Mouse (Mus musculus) liver, embryonic 13.5 days (tissue): ENCODE results near the gene Ppp1r7. TPM values are rescaled to one million over a fixed set of nuclear protein-coding genes. Genes with fewer than 3 reads are reported as not detected.
"Not testable (repeated sequence)": the region's sequence is repeated elsewhere in the genome, so short reads cannot be mapped to it uniquely, and the experiment has no call there.

Experiments
- ATAC-seq: fragments of 200-750 bp; cut with Nextera tagmentation; 2 replicates; pipeline ENCODE4 v1.8.0; 2017; ENCODE audit warnings: low read depth, mild to moderate bottlenecking, moderate number of reproducible peaks, moderate library complexity
- DNase-seq: peaks from one replicate; pipeline ENCODE4 v3.0.0; 2022
- H3K27ac ChIP-seq: fragments of 300-500 bp; sonication (generic); 2 replicates; pipeline ENCODE4 v1.5.1; 2015; ENCODE audit warnings: moderate library complexity, mild to moderate bottlenecking, inconsistent platforms
- H3K27me3 ChIP-seq: fragments of 300-500 bp; sonication (generic); 2 replicates; pipeline ENCODE4 v1.6.1; 2015; ENCODE audit warnings: mild to moderate bottlenecking, inconsistent platforms
- H3K36me3 ChIP-seq: fragments of 300-500 bp; sonication (generic); 2 replicates; pipeline ENCODE4 v1.6.1; 2015; ENCODE audit warnings: mild to moderate bottlenecking, inconsistent platforms
- H3K4me1 ChIP-seq: fragments of 300-500 bp; sonication (generic); replicated peaks from 2 replicates; pipeline ENCODE4 v1.6.1; 2015; ENCODE audit warnings: inconsistent platforms
- H3K4me2 ChIP-seq: fragments of 300-500 bp; sonication (generic); 2 replicates; pipeline ENCODE4 v1.6.1; 2015; ENCODE audit warnings: inconsistent platforms, mild to moderate bottlenecking, moderate library complexity
- H3K4me3 ChIP-seq: fragments of 300-500 bp; sonication (generic); replicated peaks from 2 replicates; pipeline ENCODE4 v1.5.1; 2015; ENCODE audit warnings: mild to moderate bottlenecking, inconsistent platforms
- H3K9ac ChIP-seq: fragments of 300-500 bp; sonication (generic); 2 replicates; pipeline ENCODE4 v1.6.1; 2015; ENCODE audit warnings: mild to moderate bottlenecking, inconsistent platforms
- H3K9me3 ChIP-seq: fragments of 300-500 bp; sonication (generic); replicated peaks from 2 replicates; pipeline ENCODE4 v1.6.1; 2016; ENCODE audit warnings: inconsistent platforms
- WGBS: fragments of 180-500 bp; shearing (Covaris S2); methylation state at CpG from one replicate; pipeline ENCODE4 v1.1.7; 2015; ENCODE audit not compliant: insufficient replicate concordance; 5-methylcytosine and 5-hydroxymethylcytosine counted together
- polyA plus RNA-seq: library from polyadenylated mRNA; unstranded; fragments of >200 nt; fragmentation: Nextera tagmentation; extraction: Ambion mirVana; gene quantifications from 2 replicates; pipeline ENCODE4 v1.2.1, GENCODE M21; 2015

The Ppp1r7 gene
- polyA plus RNA-seq: 46.3 and 65.5 TPM in 2 replicates

GRCm38 (mm10) chr1:93342648-93343503 is at the start of gene Ppp1r7, which contains the start of gene Pask:
Gene Ppp1r7 (plus strand): TSS chr1:93342854.
Gene Pask (minus strand): TSS chr1:93343482.
- peak within 1 kb of the TSS; percentile 92 for H3K9ac ChIP-seq

GRCm38 (mm10) chr1:93294491-93294890 is 48.2 kb upstream of the Ppp1r7 start:
- not testable (repeated sequence) for H3K4me3 ChIP-seq, H3K9me3 ChIP-seq, H3K4me2 ChIP-seq, H3K27ac ChIP-seq, ATAC-seq, H3K9ac ChIP-seq, H3K27me3 ChIP-seq, H3K4me1 ChIP-seq, DNase-seq
- H3K36me3 ChIP-seq: peaks cover 33% of the 10 kb centered on the region
- 62% methylated on average over 3 of the region's 3 CpGs for WGBS

More at GRCm38 (mm10) chr1:93342648-93343503, at the start of gene Ppp1r7, which contains the start of gene Pask:
- H3K9me3 ChIP-seq: no peaks in the 10 kb centered on the region
- DNase-seq: peak; percentile 93
- peaks cover 38% of the 10 kb centered on the region for H3K4me1 ChIP-seq
- peak within 1 kb of the TSS; percentile 87 for H3K27ac ChIP-seq
- H3K4me3 ChIP-seq: peak within 1 kb of the TSS; percentile 97
- under 1% methylated on average over 63 of the region's 63 CpGs for WGBS
- H3K36me3 ChIP-seq: peaks cover 26% of the 10 kb centered on the region
- H3K4me2 ChIP-seq: peak within 1 kb of the TSS; percentile 90
- H3K27me3 ChIP-seq: no peaks in the 10 kb centered on the region
- peak; percentile 90 for ATAC-seq

- H3K27me3 ChIP-seq: no peaks in the 10 kb centered on the region
- no peak overlapping the region for H3K4me2 ChIP-seq
- WGBS: 74% methylated on average over 4 of the region's 4 CpGs
- no peaks in the 10 kb centered on the region for H3K9me3 ChIP-seq
- DNase-seq (no peak), ATAC-seq (no peak)
- no peak overlapping the region for H3K27ac ChIP-seq
- H3K9ac ChIP-seq: no peak overlapping the region
- no peak overlapping the region for H3K4me3 ChIP-seq
- H3K36me3 ChIP-seq: peaks cover 81% of the 10 kb centered on the region
- H3K4me1 ChIP-seq: peaks cover 7% of the 10 kb centered on the region
Observed at GRCm38 (mm10) chr1:93299791-93300190, 42.9 kb upstream of the Ppp1r7 start.

GRCm38 (mm10) chr1:93300578-93300977 is 42.1 kb upstream of the Ppp1r7 start:
- Histone ChIP-seq H3K36me3 (peaks cover 79% of the 10 kb centered on the region), H3K4me1 (peaks cover 14% of the 10 kb centered on the region), H3K9me3 (no peaks in the 10 kb centered on the region), H3K4me3 (no peak overlapping the region), H3K9ac (no peak overlapping the region), H3K27me3 (no peaks in the 10 kb centered on the region), H3K4me2 (no peak overlapping the region), H3K27ac (no peak overlapping the region)
- WGBS: 80% methylated on average over 3 of the region's 3 CpGs
- DNase-seq: no peak
- no peak for ATAC-seq

- ATAC-seq (peak; percentile 94), DNase-seq (peak; percentile 65)
- 7% methylated on average over 36 of the region's 36 CpGs for WGBS
- Histone ChIP-seq H3K27me3 (no peaks in the 10 kb centered on the region), H3K9ac (peak within 1 kb of the TSS; percentile 86), H3K4me3 (peak within 1 kb of the TSS; percentile 85), H3K4me2 (peak within 1 kb of the TSS; percentile 83), H3K36me3 (peaks cover 46% of the 10 kb centered on the region), H3K27ac (peak within 1 kb of the TSS; percentile 39; the same call in 1 of the 2 replicates), H3K4me1 (peaks cover 14% of the 10 kb centered on the region), H3K9me3 (no peaks in the 10 kb centered on the region)
Observed at GRCm38 (mm10) chr1:93305581-93306337, 36.9 kb upstream of the Ppp1r7 start, which contains the start of gene Mterf4. Gene Mterf4 (minus strand): TSS chr1:93305915.

- Histone ChIP-seq H3K27ac (no peak overlapping the region), H3K9me3 (no peaks in the 10 kb centered on the region), H3K27me3 (no peaks in the 10 kb centered on the region), H3K4me3 (no peak overlapping the region), H3K9ac (no peak overlapping the region), H3K36me3 (peaks cover 89% of the 10 kb centered on the region), H3K4me2 (no peak overlapping the region), H3K4me1 (no peaks in the 10 kb centered on the region)
- ATAC-seq (no peak), DNase-seq (no peak)
- WGBS: 79% methylated on average over 6 of the region's 6 CpGs
Observed at GRCm38 (mm10) chr1:93323973-93324372, 18.7 kb upstream of the Ppp1r7 start.

GRCm38 (mm10) chr1:93326446-93326845 is 16.2 kb upstream of the Ppp1r7 start:
- Histone ChIP-seq H3K9ac (no peak overlapping the region), H3K27ac (no peak overlapping the region), H3K4me1 (no peaks in the 10 kb centered on the region), H3K4me2 (no peak overlapping the region), H3K36me3 (peaks cover 89% of the 10 kb centered on the region), H3K27me3 (no peaks in the 10 kb centered on the region), H3K4me3 (no peak overlapping the region), H3K9me3 (no peaks in the 10 kb centered on the region)
- 80% methylated on average over 3 of the region's 3 CpGs for WGBS
- ATAC-seq: no peak
- no peak for DNase-seq

GRCm38 (mm10) chr1:93334621-93335020 is 8.0 kb upstream of the Ppp1r7 start:
- Histone ChIP-seq H3K27me3 (no peaks in the 10 kb centered on the region), H3K27ac (no peak overlapping the region), H3K36me3 (peaks cover 78% of the 10 kb centered on the region), H3K9ac (no peak overlapping the region), H3K4me1 (peaks cover 3% of the 10 kb centered on the region; the same call in 1 of the 2 replicates), H3K4me2 (no peak overlapping the region), H3K9me3 (no peaks in the 10 kb centered on the region), H3K4me3 (no peak overlapping the region)
- 76% methylated on average over 2 of the region's 2 CpGs for WGBS
- DNase-seq (no peak), ATAC-seq (no peak)

- Histone ChIP-seq H3K4me2 (peak overlapping the region; percentile 90), H3K9me3 (no peaks in the 10 kb centered on the region), H3K9ac (peak overlapping the region; percentile 92), H3K4me1 (peaks cover 38% of the 10 kb centered on the region), H3K27me3 (no peaks in the 10 kb centered on the region), H3K27ac (peak overlapping the region; percentile 83), H3K36me3 (peaks cover 33% of the 10 kb centered on the region), H3K4me3 (peak overlapping the region; percentile 97)
- 0% methylated on average over 39 of the region's 39 CpGs for WGBS
- peak; percentile 89 for ATAC-seq
- peak; percentile 91 for DNase-seq
Observed at GRCm38 (mm10) chr1:93343504-93344047, 922 bp downstream of the Ppp1r7 start.

- WGBS: 84% methylated on average over 5 of the region's 5 CpGs
- no peak for DNase-seq
- H3K9me3 ChIP-seq: no peaks in the 10 kb centered on the region
- no peak overlapping the region for H3K9ac ChIP-seq
- no peak for ATAC-seq
- peaks cover 64% of the 10 kb centered on the region for H3K36me3 ChIP-seq
- no peak overlapping the region for H3K4me2 ChIP-seq
- no peak overlapping the region for H3K27ac ChIP-seq
- peaks cover 15% of the 10 kb centered on the region for H3K4me1 ChIP-seq
- no peaks in the 10 kb centered on the region for H3K27me3 ChIP-seq
- H3K4me3 ChIP-seq: no peak overlapping the region
Observed at GRCm38 (mm10) chr1:93347176-93347575, 4.5 kb downstream of the Ppp1r7 start.

GRCm38 (mm10) chr1:93349701-93350100 is 7.0 kb downstream of the Ppp1r7 start:
- Histone ChIP-seq H3K9me3 (no peaks in the 10 kb centered on the region), H3K36me3 (peaks cover 89% of the 10 kb centered on the region), H3K9ac (no peak overlapping the region), H3K27me3 (no peaks in the 10 kb centered on the region), H3K4me3 (no peak overlapping the region), H3K27ac (no peak overlapping the region), H3K4me2 (no peak overlapping the region), H3K4me1 (peaks cover 8% of the 10 kb centered on the region)
- DNase-seq: no peak
- 85% methylated on average over 4 of the region's 4 CpGs for WGBS
- ATAC-seq: no peak
